Mouse (Mus musculus) G1E (cell line): Measurements from ENCODE around the gene Mettl24. TPM values are rescaled to one million over a fixed set of nuclear protein-coding genes. Genes with fewer than 3 reads are reported as not detected.
"Not testable (repeated sequence)": the region's sequence is repeated elsewhere in the genome, so short reads cannot be mapped to it uniquely, and the experiment has no call there.

ENCODE experiments used
- ATAC-seq: 2 replicates; pipeline ENCODE4 v1.8.0; 2016; ENCODE audit warnings: mild to moderate bottlenecking; ENCODE audit not compliant: insufficient number of reproducible peaks, poor library complexity, low FRiP score, severe bottlenecking; ENCODE audit errors: extremely low read depth
- DNase-seq: peaks from one replicate; pipeline ENCODE4 v3.0.0; 2012; ENCODE audit warnings: low spot score
- H3K27me3 ChIP-seq: 2 replicates; pipeline ENCODE4 v1.6.1; 2012; ENCODE audit warnings: mild to moderate bottlenecking, low read length, inconsistent platforms; ENCODE audit not compliant: insufficient read depth
- H3K36me3 ChIP-seq: replicated peaks from 2 replicates; pipeline ENCODE3; 2012; ENCODE audit warnings: mild to moderate bottlenecking, inconsistent platforms
- H3K4me1 ChIP-seq: 2 replicates; pipeline ENCODE4 v1.6.1; 2012; ENCODE audit warnings: low read depth, low read length, inconsistent platforms, mixed read lengths; ENCODE audit not compliant: insufficient read depth
- H3K4me3 ChIP-seq: 2 replicates; pipeline ENCODE4 v1.5.1; 2012; ENCODE audit warnings: low read depth, mild to moderate bottlenecking, inconsistent platforms, low read length, moderate library complexity, mixed read lengths
- H3K9me3 ChIP-seq: replicated peaks from 2 replicates; pipeline ENCODE4 v1.6.1; 2012; ENCODE audit warnings: inconsistent platforms
- CTCF ChIP-seq: IDR thresholded peaks from 2 replicates; pipeline ENCODE4 v1.5.1; 2012; ENCODE audit warnings: low read depth, low read length, inconsistent platforms, mixed read lengths
- GATA1 ChIP-seq: IDR thresholded peaks from 2 replicates; pipeline ENCODE4 v1.6.1; 2012; ENCODE audit warnings: borderline replicate concordance, low read length, inconsistent platforms, mixed read lengths
- GATA2 ChIP-seq: IDR thresholded peaks from 2 replicates; pipeline ENCODE4 v1.6.1; 2012; ENCODE audit warnings: low read depth, low read length, inconsistent platforms, borderline replicate concordance
- POLR2AphosphoS5 ChIP-seq: IDR thresholded peaks from 2 replicates; pipeline ENCODE4 v1.6.1; 2012; ENCODE audit warnings: low read depth, low read length, inconsistent platforms; ENCODE audit not compliant: insufficient replicate concordance
- TAL1 ChIP-seq: conservative IDR thresholded peaks from 2 replicates; pipeline ENCODE4 v1.6.1; 2012; ENCODE audit warnings: low read depth, low read length, inconsistent platforms, mixed read lengths
- polyA plus RNA-seq: library from polyadenylated mRNA; stranded (reverse); fragments of >175 nt; gene quantifications from 2 replicates; pipeline ENCODE4 v1.2.3, GENCODE M21; 2012
- total RNA-seq, 2 experiments: library from RNA; stranded (forward) in 1 of 2; stranded (reverse) in 1 of 2; fragments of 200-1000 nt in 1 of 2; fragments of >200 nt in 1 of 2; fragmentation: Nextera tagmentation in 1 of 2; gene quantifications; 2 replicates each; pipeline ENCODE4 v1.2.3; 2014 to 2017

Mettl24 gene
- total and polyA plus RNA-seq, 3 experiments, result not detected

GRCm38 (mm10) chr10:40790406-40790805 lies 107.3 kb downstream of the Mettl24 start:
- no peaks in the 10 kb centered on the region for H3K27me3 ChIP-seq
- no peaks in the 10 kb centered on the region for H3K36me3 ChIP-seq
- TF ChIP-seq POLR2AphosphoS5 (no peak), GATA2 (no peak), TAL1 (no peak), CTCF (no peak), GATA1 (no peak)
- no peak for DNase-seq
- H3K9me3 ChIP-seq, result no peaks in the 10 kb centered on the region
- no peaks in the 10 kb centered on the region for H3K4me1 ChIP-seq
- no peak overlapping the region for H3K4me3 ChIP-seq
- no peak for ATAC-seq

DNA sequence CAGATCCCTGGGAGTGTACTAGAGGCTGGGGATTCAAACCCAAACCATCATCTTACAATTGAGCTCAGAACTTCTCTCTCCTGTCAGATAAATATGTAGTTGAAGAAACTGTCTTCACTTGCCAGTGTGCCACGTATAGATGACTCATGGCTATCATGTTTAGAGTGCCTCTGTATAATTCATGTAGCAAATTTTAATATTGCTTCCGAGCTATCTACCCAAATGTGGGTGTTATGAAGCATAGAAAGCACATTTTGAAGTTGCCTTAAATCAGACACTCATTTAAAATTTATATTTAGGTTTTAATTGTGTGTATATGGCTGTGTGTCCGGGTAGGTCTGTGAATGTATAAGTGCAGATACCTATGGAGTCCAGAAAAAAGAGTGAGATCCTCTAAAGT lies 109.0 kb downstream of the Mettl24 start:
- ATAC-seq, result no peak
- H3K4me3 ChIP-seq, result no peak overlapping the region
- no peaks in the 10 kb centered on the region for H3K9me3 ChIP-seq
- peaks cover 3% of the 10 kb centered on the region; the same call in 1 of the 2 replicates for H3K27me3 ChIP-seq
- no peaks in the 10 kb centered on the region for H3K36me3 ChIP-seq
- DNase-seq, result no peak
- TF ChIP-seq GATA2 (no peak), GATA1 (no peak), CTCF (no peak), TAL1 (no peak), POLR2AphosphoS5 (no peak)
- H3K4me1 ChIP-seq, result no peaks in the 10 kb centered on the region

GRCm38 (mm10) chr10:40805221-40805620 lies 122.1 kb downstream of the Mettl24 start:
- ATAC-seq, result no peak
- Histone ChIP-seq H3K4me3 (no peak overlapping the region), H3K36me3 (no peaks in the 10 kb centered on the region), H3K4me1 (no peaks in the 10 kb centered on the region), H3K27me3 (peaks cover 7% of the 10 kb centered on the region; the same call in 1 of the 2 replicates), H3K9me3 (no peaks in the 10 kb centered on the region)
- DNase-seq, result no peak
- TF ChIP-seq CTCF, result no peak
- no peak for TF ChIP-seq POLR2AphosphoS5
- no peak for TF ChIP-seq GATA1
- TF ChIP-seq GATA2, result no peak
- no peak for TF ChIP-seq TAL1

- Histone ChIP-seq H3K27me3 (peaks cover 13% of the 10 kb centered on the region), H3K4me1 (no peaks in the 10 kb centered on the region), H3K36me3 (no peaks in the 10 kb centered on the region), H3K4me3 (no peak overlapping the region), H3K9me3 (no peaks in the 10 kb centered on the region)
- ATAC-seq, result no peak
- no peak for DNase-seq
- TF ChIP-seq CTCF (no peak), GATA1 (no peak), GATA2 (no peak), TAL1 (no peak), POLR2AphosphoS5 (no peak)
Observed at GRCm38 (mm10) chr10:40806221-40806620, 123.1 kb downstream of the Mettl24 start.

DNA sequence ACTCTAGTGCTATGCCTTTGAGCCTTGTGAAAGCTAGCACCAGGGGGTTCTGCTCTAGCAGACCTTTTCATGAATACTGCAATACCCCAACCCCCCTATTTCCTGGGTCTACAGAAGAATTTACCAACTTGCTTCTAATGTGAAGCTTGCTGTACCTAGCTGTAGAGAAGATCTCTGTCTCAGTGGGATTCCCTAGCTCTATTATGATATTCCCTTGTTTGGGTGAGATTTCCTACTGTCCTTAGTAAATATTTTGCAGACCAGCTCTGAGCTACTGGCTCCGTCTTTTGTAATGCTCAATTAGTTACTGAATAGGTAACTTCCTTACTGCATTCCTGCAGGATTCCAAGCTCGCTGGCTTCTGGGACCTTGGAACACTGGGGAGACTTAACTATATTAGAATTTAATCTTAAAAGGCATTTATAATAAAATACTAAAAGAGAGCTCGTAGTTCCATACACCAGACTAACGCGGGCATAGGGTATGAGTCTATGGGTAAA lies 126.4 kb downstream of the Mettl24 start:
- H3K4me3 ChIP-seq, H3K9me3 ChIP-seq, H3K36me3 ChIP-seq, H3K4me1 ChIP-seq, DNase-seq, ATAC-seq: not testable (repeated sequence)
- H3K27me3 ChIP-seq, result peaks cover 20% of the 10 kb centered on the region

- H3K36me3 ChIP-seq, result no peaks in the 10 kb centered on the region
- TF ChIP-seq CTCF (peak; percentile 49; the same call in 1 of the 2 replicates), GATA2 (no peak)
- DNase-seq (peak; percentile 19), ATAC-seq (no peak; the same call in 1 of the 2 replicates)
- no peaks in the 10 kb centered on the region for H3K4me1 ChIP-seq
- H3K4me3 ChIP-seq, result no peak overlapping the region
- H3K9me3 ChIP-seq, result no peaks in the 10 kb centered on the region
- peaks cover 14% of the 10 kb centered on the region for H3K27me3 ChIP-seq
Observed at GRCm38 (mm10) chr10:40813627-40814026, 130.5 kb downstream of the Mettl24 start.

DNA sequence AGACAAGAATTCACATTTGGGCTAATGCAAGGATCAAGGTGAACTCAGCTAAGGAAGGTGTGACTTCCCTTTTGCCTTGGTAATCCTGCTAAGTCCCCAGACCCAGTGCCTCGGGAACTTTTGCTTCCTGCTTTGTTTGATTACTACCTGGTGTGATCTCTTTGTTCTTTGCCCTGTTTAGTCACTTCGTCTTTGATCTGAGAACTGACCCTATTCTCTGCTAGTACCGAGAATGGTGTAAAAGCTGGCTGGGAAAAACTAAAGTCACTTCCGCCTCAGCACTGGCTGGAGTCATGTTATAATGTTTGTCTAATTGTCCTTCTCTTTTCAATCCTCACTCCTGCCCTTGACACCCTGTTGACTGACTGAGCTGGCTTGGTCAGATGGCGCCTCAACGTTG lies 133.4 kb downstream of the Mettl24 start:
- TF ChIP-seq GATA2, result no peak
- no peak for TF ChIP-seq TAL1
- no peak for TF ChIP-seq POLR2AphosphoS5
- no peak for TF ChIP-seq CTCF
- TF ChIP-seq GATA1, result no peak
- H3K36me3 ChIP-seq, result no peaks in the 10 kb centered on the region
- no peaks in the 10 kb centered on the region for H3K4me1 ChIP-seq
- H3K4me3 ChIP-seq, result no peak overlapping the region
- H3K9me3 ChIP-seq, result no peaks in the 10 kb centered on the region
- ATAC-seq, result no peak
- no peak for DNase-seq
- peaks cover 6% of the 10 kb centered on the region; the same call in 1 of the 2 replicates for H3K27me3 ChIP-seq
